Mouse (Mus musculus): ENCODE results near the gene Hhipl1.
A peak's percentile ranks its signal among the peaks of the same experiment; 100 is the strongest.

Hhipl1 gene

DNA sequence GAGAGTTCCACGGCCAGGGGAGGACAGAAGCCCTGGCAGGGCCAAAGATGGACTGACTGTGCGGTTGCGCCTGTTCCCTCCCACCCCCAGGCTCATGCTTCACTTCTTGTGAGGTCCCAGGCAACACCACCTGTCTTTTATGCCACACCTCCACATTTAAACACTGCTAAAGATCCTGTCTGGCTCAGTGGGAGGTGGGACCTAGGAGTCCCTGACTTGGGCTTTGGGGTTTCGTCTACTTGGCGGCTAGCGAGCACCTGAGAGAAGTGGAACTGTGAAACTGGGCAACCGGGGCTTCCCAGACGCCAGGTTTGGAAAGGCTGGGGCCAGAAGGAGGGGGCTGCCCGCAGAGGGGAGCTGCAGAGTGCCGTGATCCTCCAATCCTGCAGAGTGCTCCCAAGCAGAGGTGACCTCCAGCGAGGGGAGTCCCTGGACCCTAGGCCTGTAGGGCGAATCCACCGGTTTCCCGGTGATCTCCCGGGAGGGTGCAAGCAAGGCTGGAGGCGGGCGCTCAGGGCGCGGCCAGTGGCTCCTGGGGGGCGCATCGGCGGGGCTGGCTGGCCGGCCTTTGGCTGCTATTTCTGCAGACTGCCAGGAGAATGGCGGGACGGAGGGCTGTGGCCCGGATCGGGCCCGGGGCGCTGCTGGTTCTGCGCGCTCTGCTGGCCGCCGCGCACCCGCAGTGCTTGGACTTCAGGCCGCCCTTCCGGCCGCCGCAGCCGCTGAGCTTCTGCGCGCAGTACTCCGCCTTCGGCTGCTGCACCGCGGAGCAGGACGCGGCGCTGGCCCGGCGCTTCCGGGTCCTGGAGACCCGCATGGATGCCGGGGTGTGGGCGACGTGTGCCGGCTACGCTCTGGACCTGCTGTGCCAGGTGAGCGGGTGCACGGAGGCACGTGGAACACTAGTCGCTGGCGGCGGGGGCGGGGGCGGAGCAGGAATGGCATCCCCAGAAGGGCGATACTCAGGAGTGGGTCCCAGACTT is at the start of gene Hhipl1:
Hhipl1 (plus strand) TSS at position 459 of the 983 bp plus-strand sequence.
- DNase-seq (ENCODE audit: low spot score in 2 of 2): no peak

DNA sequence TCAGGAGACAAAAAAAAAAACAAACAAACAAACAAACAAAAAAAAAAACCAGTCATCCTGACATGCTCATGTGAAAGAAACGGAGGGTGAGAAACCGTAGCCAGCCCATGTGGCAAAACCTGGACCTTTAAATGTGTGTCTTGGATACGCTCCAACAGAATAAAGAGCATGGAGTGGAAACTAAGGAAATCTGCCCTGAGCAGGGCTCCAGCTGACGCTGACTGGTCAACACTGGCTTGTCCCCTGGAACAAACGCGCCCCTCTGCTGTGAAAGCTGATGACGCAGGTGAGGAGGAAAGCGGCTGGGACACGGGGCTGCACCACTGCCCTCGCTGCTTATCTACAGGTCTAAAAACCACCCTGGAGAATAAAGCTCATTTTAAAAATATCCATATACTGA is 49.3 kb upstream of the Hhipl1 start:
- DNase-seq (ENCODE audit: low spot score in 2 of 2): no peak

DNA sequence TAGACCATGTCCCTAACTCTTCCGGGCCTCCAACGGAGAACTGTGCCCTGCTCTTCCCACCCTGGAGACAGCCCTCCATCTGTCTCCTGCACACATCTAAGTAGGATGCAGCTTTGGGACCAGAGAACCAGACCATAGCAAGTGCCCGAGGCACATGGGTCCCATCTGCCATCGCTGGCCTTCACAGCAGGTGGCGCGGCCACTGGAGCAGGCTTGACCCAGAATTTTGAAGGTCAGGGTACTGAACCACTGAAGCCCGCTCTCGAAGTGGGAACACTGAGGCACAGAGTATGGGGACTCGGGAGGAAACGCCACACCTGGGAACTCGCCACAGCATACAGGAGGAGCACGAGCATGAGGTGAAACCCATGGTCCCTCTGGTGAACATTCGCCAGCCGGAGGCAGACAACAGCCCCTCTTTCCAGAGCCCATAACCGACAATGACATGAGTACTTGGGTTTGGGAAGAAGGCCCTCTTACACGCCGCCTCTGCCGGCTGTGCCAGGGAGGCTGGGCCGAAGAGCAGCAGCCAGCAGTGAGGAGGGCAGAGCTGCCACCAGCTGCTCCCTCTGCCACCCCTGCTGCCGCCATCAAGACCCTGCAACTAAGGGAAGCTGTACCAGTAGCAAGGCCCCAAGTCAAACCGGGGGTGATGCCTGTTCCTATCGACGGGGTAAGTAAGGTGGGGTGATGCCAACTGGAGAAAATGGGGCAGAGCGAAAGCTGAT is 46.6 kb upstream of the Hhipl1 start:
- no peak for DNase-seq (ENCODE audit: low spot score in 2 of 2)

DNA sequence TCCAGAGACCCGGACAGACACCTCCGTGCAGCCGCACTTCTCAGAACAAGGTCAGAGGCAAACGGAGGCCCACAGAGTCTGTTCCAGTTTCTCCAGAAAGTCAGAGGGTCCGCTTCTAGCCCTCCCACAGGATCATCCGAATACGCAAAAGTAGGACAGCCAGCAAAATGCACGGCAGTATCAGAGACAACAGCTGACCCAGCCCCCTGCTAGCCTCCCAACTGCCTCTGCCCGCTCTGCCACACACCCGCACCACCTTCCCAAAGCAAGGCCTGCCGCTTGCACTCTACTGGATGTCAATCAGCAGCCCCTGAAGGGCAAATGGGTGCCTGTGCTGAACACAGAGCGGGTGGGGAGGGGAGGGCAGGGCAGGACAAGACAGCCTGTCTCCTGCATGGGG is 45.1 kb upstream of the Hhipl1 start:
- no peak for DNase-seq (ENCODE audit: low spot score in 2 of 2)

DNA sequence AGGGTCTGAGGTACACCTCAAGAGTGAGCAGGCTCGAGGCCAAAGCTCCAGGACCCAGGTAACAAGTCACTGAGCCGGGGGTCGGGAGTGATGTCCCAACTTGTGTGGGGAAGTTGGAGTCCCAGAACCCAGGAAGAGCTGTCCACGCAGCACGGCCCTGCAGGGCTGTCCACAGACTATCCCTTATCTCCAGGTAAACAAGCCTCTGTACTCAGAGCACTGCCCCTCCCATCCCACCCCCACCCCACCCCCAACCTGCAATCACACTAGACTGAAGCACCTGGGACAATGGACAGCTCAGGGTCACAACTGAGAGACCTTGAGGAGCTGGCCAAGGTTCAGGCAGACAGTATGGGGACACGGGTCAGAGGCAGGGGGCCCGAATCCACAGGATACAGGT is 41.2 kb upstream of the Hhipl1 start:
- DNase-seq (ENCODE audit: low spot score in 2 of 2): no peak

DNA sequence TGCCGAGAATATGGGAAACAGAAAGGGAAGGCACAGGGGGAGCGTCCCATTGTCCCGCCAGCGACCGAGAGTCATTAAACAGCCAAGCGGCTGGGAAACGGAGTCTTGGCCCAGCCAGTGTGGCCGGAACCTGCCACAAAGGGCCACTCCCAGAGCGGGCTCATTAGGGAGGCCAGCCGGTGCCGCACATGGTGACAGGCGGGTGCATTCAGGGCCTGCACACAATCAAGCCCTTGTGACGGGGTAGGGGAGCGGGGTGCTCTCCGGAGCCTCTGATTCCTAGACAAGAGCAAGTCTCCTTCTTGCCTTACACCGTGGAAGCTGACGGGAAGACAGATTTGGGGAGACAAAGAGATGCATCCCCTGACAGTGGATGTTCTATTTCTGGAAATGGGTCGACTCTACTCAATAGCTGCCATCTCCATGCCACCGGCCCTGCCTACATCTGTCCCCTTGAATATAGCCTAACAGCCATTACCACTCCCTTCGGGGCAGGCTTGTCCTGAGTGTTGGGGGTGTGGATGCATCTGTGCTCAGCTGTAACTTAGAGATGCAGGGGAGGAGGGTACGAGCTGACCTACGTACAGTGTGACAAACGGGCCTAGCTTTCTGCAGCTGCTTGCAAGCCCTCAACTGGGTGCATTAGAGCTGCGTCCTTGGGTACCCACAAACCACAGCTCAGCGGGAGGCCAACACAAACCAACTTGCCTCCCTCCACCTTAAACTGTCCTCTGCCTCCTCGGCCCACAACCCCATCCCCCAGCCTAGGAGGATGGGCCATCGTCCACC is 40.0 kb upstream of the Hhipl1 start:
- DNase-seq (ENCODE audit: low spot score in 2 of 2): no peak

DNA sequence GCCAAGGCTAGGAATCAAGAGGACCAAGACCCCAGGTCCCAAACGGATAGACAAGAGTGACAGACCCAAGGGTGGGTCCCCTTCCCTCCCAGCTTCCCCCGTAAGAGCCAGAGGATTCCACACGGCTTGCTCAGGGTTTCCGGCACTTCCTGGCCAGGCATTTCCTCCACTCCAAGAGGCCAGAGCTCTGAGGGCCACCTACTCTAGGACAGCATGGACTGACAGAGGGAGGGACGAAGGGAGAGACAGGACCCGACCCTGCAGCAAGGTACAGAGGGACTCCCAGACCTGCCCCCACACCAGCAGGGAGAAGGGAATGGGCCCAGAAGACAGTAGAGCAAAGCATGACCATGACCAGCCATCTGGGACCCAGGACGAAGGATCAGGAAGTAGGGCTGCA is 38.4 kb upstream of the Hhipl1 start:
- DNase-seq (ENCODE audit: low spot score in 2 of 2): no peak

DNA sequence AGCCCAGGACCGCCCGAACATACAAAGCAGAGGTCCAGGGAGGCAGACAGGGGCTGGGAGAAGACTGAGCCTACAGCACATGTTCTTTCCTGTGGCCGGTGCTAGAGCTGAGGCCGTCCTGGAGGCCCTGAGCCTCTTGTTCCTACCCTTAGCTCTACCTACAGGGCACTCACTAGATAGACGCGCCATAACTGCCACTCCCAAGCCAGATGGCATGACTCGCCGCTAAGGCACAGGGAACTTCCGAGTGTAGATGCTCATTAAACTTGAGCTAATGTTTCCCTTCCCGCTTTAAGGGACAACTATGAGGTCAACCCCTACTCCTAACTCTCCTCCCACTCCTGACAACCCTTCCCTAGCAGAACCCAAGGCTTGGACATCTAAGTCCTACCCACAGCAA is 37.1 kb upstream of the Hhipl1 start:
- DNase-seq (ENCODE audit: low spot score in 2 of 2): no peak

DNA sequence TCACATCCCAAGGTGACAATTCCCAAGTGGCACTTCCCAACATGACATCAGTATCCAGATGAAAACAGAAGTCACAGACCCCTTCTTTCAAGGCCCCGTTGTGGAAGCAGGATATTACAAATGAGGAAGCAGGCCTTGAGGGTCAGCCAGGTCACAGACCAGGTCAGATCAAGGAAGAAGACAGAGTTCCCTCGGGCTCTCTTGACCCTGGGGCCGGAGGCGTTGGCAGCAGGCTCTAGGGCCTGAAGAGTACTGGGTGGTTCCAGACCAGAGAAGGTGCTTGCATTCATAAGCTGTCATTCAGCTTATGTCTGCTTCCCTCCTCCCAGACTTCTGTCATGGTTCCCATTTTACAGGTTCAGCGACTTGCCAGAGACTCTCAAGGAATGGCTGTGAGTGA is 36.4 kb upstream of the Hhipl1 start:
- no peak for DNase-seq (ENCODE audit: low spot score in 2 of 2)

DNA sequence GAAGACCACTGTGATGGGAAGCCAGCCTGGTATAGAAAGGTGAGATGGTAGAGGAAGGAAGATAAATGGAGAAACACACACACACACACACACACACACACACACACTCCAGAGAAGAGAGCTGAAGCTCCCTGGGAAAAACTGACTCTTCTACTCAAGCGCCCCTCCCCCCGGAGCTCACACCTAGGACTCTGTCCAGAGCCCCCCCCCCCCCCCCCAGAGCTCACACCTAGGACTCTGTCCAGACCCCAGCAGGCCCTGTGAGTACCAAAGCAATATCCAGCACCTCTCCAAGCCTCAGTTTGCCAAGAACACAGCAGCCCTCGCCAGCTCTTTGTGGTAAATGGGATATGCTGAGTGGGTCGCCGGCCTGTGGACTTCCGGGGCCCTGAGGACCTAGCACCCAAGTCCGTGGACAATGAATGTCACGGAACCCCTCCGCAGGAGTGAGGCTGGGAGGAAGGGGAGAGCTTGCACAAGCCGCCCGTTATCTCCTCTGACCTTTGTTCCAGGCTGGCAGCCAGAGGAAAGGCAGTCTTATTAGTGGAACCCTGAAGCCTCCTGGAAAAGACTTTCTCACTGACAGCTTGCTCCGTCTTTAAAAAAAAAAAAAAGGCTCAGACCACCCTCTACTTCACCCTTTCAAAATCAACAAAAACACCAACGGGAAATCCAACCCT is 35.7 kb upstream of the Hhipl1 start:
- no peak for DNase-seq (ENCODE audit: low spot score in 2 of 2)

DNA sequence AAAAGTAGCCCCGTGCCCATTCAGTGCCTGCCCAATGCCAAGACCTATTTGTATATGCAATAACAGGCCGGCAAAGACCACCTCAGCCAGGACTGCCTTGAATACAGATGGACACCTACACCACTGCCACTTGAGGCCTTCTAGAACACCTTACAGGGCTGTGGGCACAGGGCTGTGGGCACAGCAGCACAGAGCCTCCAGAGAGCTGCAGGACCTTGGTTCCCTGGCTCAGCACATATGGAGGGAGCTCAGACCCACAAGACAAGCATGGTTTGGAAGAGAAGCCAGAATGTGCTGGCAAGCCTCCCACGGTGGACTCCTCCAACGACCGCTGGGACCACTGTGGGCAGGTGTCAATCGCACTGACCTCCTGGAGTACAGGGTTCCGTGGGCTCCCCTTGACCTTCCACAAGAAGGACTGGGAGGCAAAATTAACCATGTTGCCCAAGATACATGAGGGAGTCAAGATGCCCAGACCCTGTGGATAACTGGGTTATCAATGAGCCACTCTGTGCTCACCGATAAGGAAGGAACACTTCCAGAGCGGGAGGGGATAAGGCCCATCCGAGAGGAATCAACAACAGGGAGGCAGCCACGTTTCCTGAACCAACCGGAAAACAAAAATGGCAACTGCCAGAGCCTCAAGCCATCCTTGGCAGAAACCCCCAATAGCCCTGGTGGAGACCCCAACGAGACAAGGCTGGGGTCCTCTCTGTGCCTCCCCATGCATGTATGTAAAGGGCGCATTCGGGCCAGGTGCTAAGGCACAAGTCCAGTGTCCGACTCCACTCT is 34.5 kb upstream of the Hhipl1 start:
- no peak for DNase-seq (ENCODE audit: low spot score in 2 of 2)

DNA sequence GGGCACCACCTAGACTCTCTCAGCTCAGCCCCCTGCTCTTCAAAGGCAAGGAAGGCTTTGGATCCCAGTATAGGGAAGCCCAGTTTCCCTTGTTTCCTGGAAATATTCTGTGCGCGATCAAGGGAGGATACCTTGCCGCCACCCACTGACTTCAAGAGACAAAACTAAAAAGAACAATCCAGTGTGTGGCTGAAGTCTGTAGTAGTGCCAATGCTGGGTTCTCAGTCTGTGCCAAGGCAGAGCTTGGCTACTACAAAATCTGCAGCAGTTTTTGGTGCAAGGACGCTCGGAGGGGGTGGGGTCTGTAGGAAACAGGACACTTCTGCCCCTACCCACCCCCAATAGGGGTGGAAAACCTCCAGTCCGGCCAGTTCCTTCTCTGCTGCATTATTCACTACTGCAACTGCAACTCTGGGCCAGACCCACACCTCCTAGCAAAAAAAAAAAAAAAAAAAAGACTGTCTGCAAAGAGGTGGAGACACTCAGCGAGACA is 33.9 kb upstream of the Hhipl1 start:
- no peak for DNase-seq (ENCODE audit: low spot score in 2 of 2)

DNA sequence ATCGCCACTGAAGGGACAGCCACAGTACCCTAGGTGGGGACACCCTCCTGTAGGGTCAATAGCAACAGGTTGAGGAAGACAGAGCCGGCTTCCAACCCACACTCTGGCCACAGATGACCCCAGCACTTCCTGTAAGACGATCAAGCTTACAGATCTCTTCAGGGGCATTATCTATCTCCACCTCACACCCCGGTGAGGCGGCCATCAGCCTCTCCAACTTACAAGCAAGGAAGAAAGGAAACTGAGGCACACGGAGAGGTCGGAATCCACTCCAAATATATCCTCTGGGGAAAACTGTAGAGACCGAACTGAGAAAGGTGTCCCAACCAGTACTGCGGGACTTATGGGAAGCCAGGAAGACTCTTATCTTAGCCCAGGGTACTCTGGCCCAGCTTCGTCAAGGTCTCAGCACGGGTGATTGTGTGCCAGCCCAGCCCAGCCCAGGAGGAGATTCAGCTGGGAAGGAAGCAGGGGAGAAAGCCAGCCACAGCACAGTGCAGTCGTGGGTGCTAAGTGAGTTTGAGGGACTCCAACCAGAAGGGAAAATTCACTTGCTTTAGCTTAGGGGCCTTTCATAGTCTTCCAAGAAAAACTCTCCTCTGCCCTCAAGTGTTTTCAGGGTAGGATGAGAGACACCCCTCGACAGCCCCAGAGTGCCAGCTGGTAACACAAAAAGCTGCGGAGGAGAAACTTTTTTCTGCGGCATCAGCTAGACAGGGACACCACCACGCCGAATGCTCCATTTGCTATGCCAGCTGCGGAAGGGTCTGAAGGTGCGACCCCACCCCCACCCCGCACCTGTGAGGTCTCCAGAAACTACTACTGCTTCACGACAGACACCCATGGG is 32.4 kb upstream of the Hhipl1 start:
- no peak for DNase-seq (ENCODE audit: low spot score in 2 of 2)

DNA sequence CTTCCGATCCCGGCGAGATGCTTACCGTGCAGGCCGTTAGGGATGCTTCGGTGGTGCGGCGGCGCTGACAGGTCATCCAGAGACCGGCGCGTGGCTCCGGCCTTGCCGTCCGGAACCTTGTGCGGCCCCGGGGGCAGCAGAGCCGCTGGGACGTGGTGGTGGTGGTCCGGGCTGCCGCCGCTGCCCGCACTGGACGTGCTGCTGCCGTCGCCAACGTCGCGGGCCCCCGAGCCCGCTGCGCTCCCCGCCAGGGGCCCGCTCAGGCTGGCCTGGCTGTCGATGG is 31.8 kb upstream of the Hhipl1 start:
- DNase-seq (ENCODE audit: low spot score in 2 of 2): no peak

DNA sequence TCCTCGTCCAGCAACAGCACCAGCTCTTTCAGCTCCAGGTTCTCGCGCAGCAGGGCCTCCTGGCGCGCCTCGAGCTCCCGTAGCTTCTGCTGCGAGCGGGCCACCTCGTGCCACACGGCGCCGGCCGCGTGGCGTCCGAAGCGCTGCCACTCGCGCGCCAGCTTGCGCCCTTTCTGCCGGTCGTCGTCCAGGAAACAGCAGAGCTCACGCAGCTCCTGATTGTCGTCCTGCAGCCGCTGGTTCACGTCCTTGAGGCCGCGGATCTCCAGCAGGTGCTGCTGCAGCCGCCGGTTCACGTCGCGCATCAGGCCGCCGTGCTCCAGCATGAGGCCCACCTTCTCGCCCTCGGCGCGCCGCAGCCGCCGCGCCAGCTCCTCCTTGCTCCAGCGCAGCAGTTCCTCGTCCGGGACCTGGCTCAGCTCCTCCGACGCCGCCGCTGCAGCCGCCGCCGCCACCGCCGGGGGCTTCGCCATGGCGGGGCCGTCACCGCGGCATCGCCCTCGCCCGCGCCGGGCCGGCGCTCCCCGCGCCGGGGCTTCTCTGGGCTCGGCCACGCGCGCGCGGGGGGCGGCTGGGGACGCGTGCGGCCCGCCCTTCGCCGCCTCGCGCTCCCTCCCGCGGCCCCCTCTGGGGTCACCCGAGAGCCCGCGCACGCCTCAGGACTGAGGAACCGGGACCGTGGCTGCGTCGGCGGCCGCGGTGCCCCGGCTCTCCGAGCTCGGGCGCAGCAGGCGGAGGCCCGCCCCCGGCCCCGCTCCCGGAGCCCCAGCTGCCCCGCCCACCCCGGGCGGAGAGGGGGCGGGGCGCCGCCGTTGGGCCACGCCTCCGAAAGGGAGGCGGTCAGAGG is 31.2 kb upstream of the Hhipl1 start, which contains the start of gene Ccdc85c:
Ccdc85c (minus strand) TSS at position 765 of the 847 bp plus-strand sequence.
- DNase-seq (ENCODE audit: low spot score in 2 of 2): no peak

DNA sequence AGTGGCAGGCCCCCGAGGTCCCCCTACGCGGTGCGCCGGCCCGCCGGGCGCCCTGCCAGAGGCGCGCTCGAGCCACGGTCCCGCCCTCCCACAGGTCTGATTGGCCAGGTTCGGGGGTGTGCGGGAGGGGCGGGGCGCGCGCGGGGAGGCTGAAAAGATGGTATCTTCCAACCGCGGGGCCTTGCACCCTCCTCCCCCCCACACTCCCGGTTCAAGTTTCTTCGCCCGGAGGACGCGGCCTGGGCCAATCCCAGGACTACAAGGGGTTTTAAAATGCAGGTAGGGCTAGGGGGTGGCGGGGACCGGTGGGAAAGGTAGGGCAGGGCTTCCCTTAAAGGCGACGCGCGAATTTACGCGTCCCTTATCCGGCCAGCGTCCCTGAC is 30.6 kb upstream of the Hhipl1 start:
- DNase-seq (ENCODE audit: low spot score in 2 of 2): peak; percentile 86 to 94

DNA sequence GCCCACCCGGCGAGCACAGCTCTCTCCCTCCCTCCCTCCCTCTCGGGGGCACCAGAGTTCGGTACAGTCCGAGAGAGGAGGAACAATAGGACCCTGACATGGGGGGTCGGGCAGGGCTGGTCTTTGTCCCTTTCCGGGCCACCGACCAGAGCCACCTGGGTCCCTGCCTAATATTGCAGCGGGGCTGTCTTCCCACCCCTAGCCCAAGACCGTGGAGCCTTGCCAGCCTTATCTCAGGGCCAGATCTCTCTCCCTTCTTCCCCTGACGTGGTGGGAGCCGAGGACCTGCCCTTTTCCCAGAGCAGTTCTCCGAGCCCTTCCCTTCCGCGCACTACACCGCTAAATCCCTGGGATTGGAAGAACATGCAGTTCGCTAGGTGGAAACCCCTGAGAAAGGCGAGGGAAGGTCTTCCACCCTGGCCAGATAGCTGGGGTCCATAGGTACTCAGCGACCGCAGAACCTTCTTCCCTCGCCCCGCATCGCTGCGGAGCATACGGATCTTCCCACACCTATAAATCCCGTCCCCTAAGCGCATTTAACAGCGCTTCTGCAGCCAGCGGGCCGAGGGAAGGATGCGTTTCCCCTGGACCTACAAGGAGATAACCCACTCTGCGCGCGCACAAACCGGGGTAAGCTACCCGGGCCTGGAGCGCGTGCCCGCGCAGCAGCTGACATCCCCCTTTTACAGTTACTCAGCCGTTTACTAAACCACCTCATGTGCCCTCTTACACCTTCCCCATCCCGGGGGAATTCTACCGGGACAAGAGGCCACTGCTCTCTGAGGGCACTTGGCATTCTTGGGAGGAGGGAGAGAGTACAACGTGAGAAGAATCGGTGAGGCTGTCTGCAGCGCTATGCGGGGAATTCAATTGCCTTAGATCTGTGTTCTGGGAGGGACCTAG is 29.9 kb upstream of the Hhipl1 start:
- DNase-seq (ENCODE audit: low spot score in 2 of 2): peak in 1 of 2 experiments; percentile 39

DNA sequence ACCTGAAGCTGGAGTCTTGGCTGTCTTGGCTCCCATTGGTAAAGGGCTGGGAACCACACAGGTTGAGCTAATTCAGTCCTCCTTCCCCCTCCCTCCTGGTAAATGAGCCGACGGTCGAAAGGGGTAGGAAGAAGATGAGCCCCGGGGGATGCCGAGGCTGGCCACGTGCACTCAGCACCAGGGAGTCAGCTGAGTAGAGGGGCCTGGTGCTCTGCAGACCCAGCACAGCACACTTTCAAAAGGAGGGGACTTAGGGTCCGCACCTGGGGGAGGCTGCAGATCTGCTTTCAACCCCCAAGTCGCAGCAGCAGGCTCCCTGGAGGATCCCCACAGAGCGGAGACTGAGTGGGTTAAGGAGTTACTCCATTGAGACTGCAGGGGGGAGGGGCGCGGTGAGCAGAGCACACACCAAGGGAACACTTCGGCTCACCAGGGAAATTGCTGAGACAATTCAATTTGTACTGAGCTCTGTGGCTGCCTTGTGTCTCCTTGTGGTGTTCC is 28.7 kb upstream of the Hhipl1 start:
- no peak for DNase-seq (ENCODE audit: low spot score in 2 of 2)

Measured in frontal cortex, postnatal 25 days (tissue).